Mouse (Mus musculus) heart, postnatal 36 days (tissue): ENCODE data around the gene Dop1a. TPM values are rescaled to one million over a fixed set of nuclear protein-coding genes. Genes with fewer than 3 reads are reported as not detected.
"Not testable (repeated sequence)": the region's sequence is repeated elsewhere in the genome, so short reads cannot be mapped to it uniquely, and the experiment has no call there.

Experiments
- DNase-seq, 2 experiments: peaks; one replicate each; pipeline ENCODE4 v3.0.0; 2021 to 2022
- intact Hi-C: fragments of 180-260 bp; cut with DNase I; formaldehyde crosslinking; loops from one replicate; pipeline ENCODE4 v1.15.1; 2025
- total RNA-seq, 2 experiments: library from RNA; stranded (reverse); gene quantifications; 2 replicates each; pipeline ENCODE4 v1.2.3; 2021

Dop1a gene
- total RNA-seq, 2 experiments from 2014 or later, result 17.7 to 19.2 TPM

GRCm38 (mm10) chr9:86572196-86572595 is 105.2 kb downstream of the Dop1a start:
- no peak for DNase-seq
- intact Hi-C loops, result loop anchor here (2.0 to 10.0 kb wide), 4 partner anchors 105 to 817 kb away; partner anchors contain the start of genes Cyb5r4 and Dop1a

GRCm38 (mm10) chr9:86572636-86573291 is 105.8 kb downstream of the Dop1a start:
- intact Hi-C loops, result loop anchor here (2.0 to 10.0 kb wide), 4 partner anchors 106 to 818 kb away; partner anchors contain the start of genes Cyb5r4 and Dop1a
- DNase-seq, result peak; percentile 75 to 85

- intact Hi-C loops, result loop anchor here (2.0 to 10.0 kb wide), 4 partner anchors 107 to 819 kb away; partner anchors contain the start of genes Cyb5r4 and Dop1a
- DNase-seq, result no peak
These were observed 106.8 kb downstream of the Dop1a start for GRCm38 (mm10) chr9:86573616-86574303.

GRCm38 (mm10) chr9:86575178-86575577 is 108.2 kb downstream of the Dop1a start:
- intact Hi-C loops, result loop anchor here (10.0 kb wide), 2 partner anchors 450 to 820 kb away; partner anchors contain the start of gene Cyb5r4
- DNase-seq, result no peak

- intact Hi-C loops, result loop anchor here (10.0 kb wide), 3 partner anchors 445 to 825 kb away; partner anchors contain the start of gene Cyb5r4
- no peak for DNase-seq
These were observed 112.7 kb downstream of the Dop1a start for GRCm38 (mm10) chr9:86579657-86580056.

- DNase-seq, result peak; percentile 64 to 72
- intact Hi-C loops, result loop anchor here (1.0 to 10.0 kb wide), 2 partner anchors 116 to 809 kb away; partner anchors contain the start of gene Dop1a
These were observed 116.8 kb downstream of the Dop1a start for GRCm38 (mm10) chr9:86583740-86584139.

- DNase-seq, result no peak
- intact Hi-C loops, result loop anchor here (10.0 kb wide), 1 partner anchor 812 kb away; no protein-coding TSS in a partner anchor
These were observed 120.3 kb downstream of the Dop1a start for GRCm38 (mm10) chr9:86587019-86587795.

GRCm38 (mm10) chr9:86592676-86593668 is 126.0 kb downstream of the Dop1a start:
- no peak for DNase-seq
- intact Hi-C loops, result loop anchor here (1.0 to 2.0 kb wide), 2 partner anchors 153 to 208 kb away; no protein-coding TSS in a partner anchor

- DNase-seq, intact Hi-C loops: not testable (repeated sequence)
These were observed 127.4 kb downstream of the Dop1a start for GRCm38 (mm10) chr9:86594357-86594767.

GRCm38 (mm10) chr9:86596983-86597382 is 130.0 kb downstream of the Dop1a start:
- intact Hi-C loops, DNase-seq: not testable (repeated sequence)

- intact Hi-C loops, result no loop called here
- DNase-seq, result no peak
These were observed 132.9 kb downstream of the Dop1a start for GRCm38 (mm10) chr9:86599723-86600303.

Other genes starting within 250 kb of the Dop1a start
- gene Ube2cbp, start 2.2 kb upstream of the Dop1a start, total RNA-seq, result 1 to 10 TPM; 1.5 to 1.9 TPM
- gene Pgm3, start 104.7 kb downstream of the Dop1a start, total RNA-seq, result 1 to 10 TPM; 7.2 to 7.8 TPM
- under 1 TPM; 0.58 to 0.76 TPM for gene Rwdd2a, start 104.8 kb downstream of the Dop1a start, total RNA-seq
- 100 to 1,000 TPM; 112 to 114 TPM for gene Me1, start 228.8 kb downstream of the Dop1a start, total RNA-seq